Comparison of ENCODE assay signal across 8 mouse cellular contexts in genomic region chr12:73585241-73585801, GRCm38 (mm10). TPM values are rescaled to one million over a fixed set of nuclear protein-coding genes. Genes with fewer than 3 reads are reported as not detected.
DNase-seq lines count a peak whose midpoint lies in the region; ATAC-seq and TF ChIP-seq lines count a peak whose summit lies in the region.

No protein-coding gene starts in this region.

- peaks cover 23% of the 10 kb centered on the region for H3K27me3 ChIP-seq in hindbrain, embryonic 11.5 days (ENCODE audit: control insufficient read depth, insufficient read depth, low read length)
- peaks cover 29% of the 10 kb centered on the region for H3K27me3 ChIP-seq in liver, embryonic 14.5 days (ENCODE audit: control insufficient read depth, insufficient read depth, low read length)
- H3K27me3 ChIP-seq in small intestine, adult 2 months (ENCODE audit: control insufficient read depth, insufficient read depth, low read length): peaks cover 18% of the 10 kb centered on the region

- WGBS in hindbrain, embryonic 11.5 days: under 1% methylated on average over 33 of the region's 33 CpGs
- under 1% methylated on average over 33 of the region's 33 CpGs for WGBS in liver, embryonic 14.5 days (ENCODE audit: insufficient replicate concordance)
- under 1% methylated on average over 33 of the region's 33 CpGs for WGBS in small intestine, adult 2 months

- no peak for TF ChIP-seq EP300 in liver, embryonic 14.5 days (IDR thresholded peaks at IDR 0.05; ENCODE audit: low read depth)

- TF ChIP-seq POLR2A in small intestine, adult 2 months (IDR thresholded peaks at IDR 0.05; ENCODE audit: low read depth, low read length): no peak

- no peaks in the 10 kb centered on the region for H3K9me3 ChIP-seq in hindbrain, embryonic 11.5 days (ENCODE audit: control insufficient read depth, low read length)
- no peaks in the 10 kb centered on the region for H3K9me3 ChIP-seq in liver, embryonic 14.5 days (ENCODE audit: control insufficient read depth, low read length)

- H3K4me3 ChIP-seq in brown adipose tissue, adult 24 weeks (ENCODE audit: insufficient read depth, low read depth, low read length): peak overlapping the region; percentile 85
- H3K4me3 ChIP-seq in hindbrain, embryonic 11.5 days (ENCODE audit: low read depth, low read length): peak overlapping the region; percentile 75
- H3K4me3 ChIP-seq in liver, embryonic 14.5 days (ENCODE audit: insufficient read depth in 1 of 2, low read depth in 2 of 2, low read length in 2 of 2): peak overlapping the region; percentile 29 to 56
- H3K4me3 ChIP-seq in small intestine, adult 2 months (ENCODE audit: low read depth, low read length): peak overlapping the region; percentile 76

- no peaks in the 10 kb centered on the region for H3K36me3 ChIP-seq in hindbrain, embryonic 11.5 days (ENCODE audit: control insufficient read depth, insufficient read depth, low read length)
- H3K36me3 ChIP-seq in liver, embryonic 14.5 days (replicated peaks; ENCODE audit: control insufficient read depth, insufficient read depth, low read depth): no peaks in the 10 kb centered on the region
- no peaks in the 10 kb centered on the region for H3K36me3 ChIP-seq in small intestine, adult 2 months (ENCODE audit: control insufficient read depth, insufficient read depth, low read length)

- peak; percentile 13 to 19 for DNase-seq in lung, adult 18-20 months
- no peak for DNase-seq in lung, postnatal 36 days
- no peak for DNase-seq in hindbrain, embryonic 11.5 days (ENCODE audit: low spot score)
- DNase-seq in liver, embryonic 14.5 days (ENCODE audit: low read depth in 3 of 3, low spot score in 3 of 3): no peak
- DNase-seq in cerebellum, adult 11-12 months: no peak
- no peak for DNase-seq in ovary, postnatal 10 days (ENCODE audit: low spot score)

- no peak for TF ChIP-seq CTCF in liver, embryonic 14.5 days (IDR thresholded peaks at IDR 0.05; ENCODE audit: low read depth)
- TF ChIP-seq CTCF in small intestine, adult 2 months (IDR thresholded peaks at IDR 0.05; ENCODE audit: extremely low read depth, insufficient read length, insufficient replicate concordance, low read depth, low read length): no peak

- H3K4me1 ChIP-seq in brown adipose tissue, adult 24 weeks (ENCODE audit: control insufficient read depth, insufficient read depth, insufficient read length, low read length): peaks cover 3% of the 10 kb centered on the region; the same call in 1 of the 2 replicates
- no peaks in the 10 kb centered on the region; the same call in 1 of the 2 replicates for H3K4me1 ChIP-seq in hindbrain, embryonic 11.5 days (replicated peaks; ENCODE audit: control insufficient read depth, insufficient read depth, low read length)
- H3K4me1 ChIP-seq in liver, embryonic 14.5 days (replicated peaks; ENCODE audit: control insufficient read depth in 2 of 2, insufficient read depth in 2 of 2, low read length in 1 of 2): peaks cover 0 to 2% of the 10 kb centered on the region in 2 experiments; a peak in 1 of 4 replicates
- peaks cover 6% of the 10 kb centered on the region for H3K4me1 ChIP-seq in small intestine, adult 2 months (ENCODE audit: control insufficient read depth, insufficient read depth, insufficient read length, low read length)

- ATAC-seq in hindbrain, embryonic 11.5 days (ENCODE audit: low FRiP score): peak; percentile 31; the same call in 1 of the 2 replicates
- ATAC-seq in liver, embryonic 14.5 days (ENCODE audit: insufficient read depth): no peak

- H3K9ac ChIP-seq in hindbrain, embryonic 11.5 days (ENCODE audit: low read depth, low read length): peak overlapping the region; percentile 77
- H3K9ac ChIP-seq in liver, embryonic 14.5 days (replicated peaks): no peak overlapping the region

- peak overlapping the region; percentile 86 for H3K27ac ChIP-seq in brown adipose tissue, adult 24 weeks (replicated peaks; ENCODE audit: low read depth, low read length)
- H3K27ac ChIP-seq in hindbrain, embryonic 11.5 days (ENCODE audit: low read depth, low read length): no peak overlapping the region
- H3K27ac ChIP-seq in liver, embryonic 14.5 days: no peak overlapping the region
- peak overlapping the region; percentile 14 for H3K27ac ChIP-seq in small intestine, adult 2 months (ENCODE audit: insufficient read depth, low read depth, low read length)

- peak overlapping the region; percentile 76 for H3K4me2 ChIP-seq in hindbrain, embryonic 11.5 days (replicated peaks; ENCODE audit: low read depth, low read length)
- H3K4me2 ChIP-seq in liver, embryonic 14.5 days (ENCODE audit: low read depth): peak overlapping the region; percentile 67

RNA-seq across cellular contexts. Expression of gene Prkch, which starts 0.7 kb away (rescaled TPM):
- 2.7 and 7.3 TPM in 2 replicates for polyA plus RNA-seq in brown adipose tissue, adult 24 weeks (2012; ENCODE audit: insufficient read depth, insufficient read length, missing spikeins)
- 9.1 and 10.5 TPM in 2 replicates for polyA plus RNA-seq in hindbrain, embryonic 11.5 days (2014; fragmentation: Nextera tagmentation; extraction: Ambion mirVana)
- 0.78 and 1.1 TPM in 2 replicates for polyA plus RNA-seq in liver, embryonic 14.5 days (2012; rRNA removed)
- polyA plus RNA-seq in liver, embryonic 14.5 days (2014; fragmentation: Nextera tagmentation; extraction: Ambion mirVana): 1.5 and 1.6 TPM in 2 replicates
- 1.9 and 3.2 TPM in 2 replicates for polyA plus RNA-seq in small intestine, adult 2 months (2012; rRNA removed)

RNA-seq across cellular contexts. Expression of gene Tmem30b, which starts 39.1 kb away (rescaled TPM):
- polyA plus RNA-seq in brown adipose tissue, adult 24 weeks (2012; ENCODE audit: insufficient read depth, insufficient read length, missing spikeins): 0.55 TPM in 1 of 2 replicates, not detected in the other
- 3.1 and 3.3 TPM in 2 replicates for polyA plus RNA-seq in hindbrain, embryonic 11.5 days (2014; fragmentation: Nextera tagmentation; extraction: Ambion mirVana)
- 1.9 and 2.0 TPM in 2 replicates for polyA plus RNA-seq in liver, embryonic 14.5 days (2012; rRNA removed)
- polyA plus RNA-seq in liver, embryonic 14.5 days (2014; fragmentation: Nextera tagmentation; extraction: Ambion mirVana): 3.8 and 3.9 TPM in 2 replicates
- polyA plus RNA-seq in small intestine, adult 2 months (2012; rRNA removed): 123 and 184 TPM in 2 replicates

Comparison
In these comparisons a context has a peak if more than half of its experiments do, and no peak if none do; other contexts are left out.
1. DNase-seq: peak in lung, adult 18-20 months (2 of 2); none in lung, postnatal 36 days (single experiment), hindbrain, embryonic 11.5 days (single experiment), liver, embryonic 14.5 days (0 of 3), cerebellum, adult 11-12 months (single experiment) and ovary, postnatal 10 days (single experiment).
2. H3K27ac ChIP-seq: peak in brown adipose tissue, adult 24 weeks (single experiment) and small intestine, adult 2 months (single experiment); none in hindbrain, embryonic 11.5 days (single experiment) and liver, embryonic 14.5 days (single experiment).
3. RNA of gene Tmem30b, which starts 39.1 kb away (polyA plus RNA-seq): 123 to 184 TPM in small intestine, adult 2 months; 1.9 to 3.9 TPM in liver, embryonic 14.5 days, 3.1 to 3.3 TPM in hindbrain, embryonic 11.5 days and 0.55 TPM in brown adipose tissue, adult 24 weeks; every median in the first group is over 10 times any median in the second.
4. Peak in every context shown above with its lines, with median percentiles within 50 percentile points of each other: H3K4me3 ChIP-seq.